Mouse (Mus musculus): Measurements from ENCODE around the gene Frmd5. TPM values are rescaled to one million over a fixed set of nuclear protein-coding genes. Genes with fewer than 3 reads are reported as not detected.

The Frmd5 gene
- polyA plus RNA-seq, 1 experiment: 0.44 TPM

GRCm38 (mm10) chr2:121705756-121706155 is 101.1 kb downstream of the Frmd5 start:
- Histone ChIP-seq H3K79me2 (ENCODE audit: control insufficient read depth, insufficient read depth) (no peaks in the 10 kb centered on the region), H3K4me3 (no peak overlapping the region), H3ac (ENCODE audit: control insufficient read depth, insufficient read length) (no peak overlapping the region), H3K27me3 (ENCODE audit: control insufficient read depth, insufficient read depth, insufficient read length) (no peaks in the 10 kb centered on the region), H3K4me2 (ENCODE audit: low read depth) (no peak overlapping the region), H3K36me3 (ENCODE audit: control insufficient read depth, insufficient read depth) (no peaks in the 10 kb centered on the region)
- TF ChIP-seq E2F4 (IDR thresholded peaks at IDR 0.05; ENCODE audit: insufficient read depth) (no peak), CEBPB (IDR thresholded peaks at IDR 0.05; ENCODE audit: insufficient read depth, poor library complexity, severe bottlenecking) (no peak), TCF12 (IDR thresholded peaks at IDR 0.05; ENCODE audit: insufficient read depth, poor library complexity, severe bottlenecking) (no peak), MYOG (IDR thresholded peaks at IDR 0.05; ENCODE audit: control insufficient read depth in 1 of 3, insufficient read depth in 1 of 3, insufficient read length in 2 of 3, low read depth in 2 of 3) (peak in 1 of 3 experiments; percentile 6), REST (IDR thresholded peaks at IDR 0.05; ENCODE audit: insufficient read depth, insufficient read length) (no peak), TCF3 (IDR thresholded peaks at IDR 0.05; ENCODE audit: insufficient read length, low read depth) (no peak), POLR2A (IDR thresholded peaks at IDR 0.05; ENCODE audit: insufficient read length, low read depth) (no peak), MYOD1 (IDR thresholded peaks at IDR 0.05; ENCODE audit: control insufficient read depth in 1 of 3, insufficient read length in 2 of 3, low read depth in 2 of 3) (peak; percentile 28 to 58 (median 42)), USF1 (IDR thresholded peaks at IDR 0.05; ENCODE audit: low read depth) (no peak), SRF (IDR thresholded peaks at IDR 0.05; ENCODE audit: control insufficient read depth, insufficient read length, low read depth) (no peak), MAX (IDR thresholded peaks at IDR 0.05; ENCODE audit: low read depth) (no peak), POLR2AphosphoS2 (IDR thresholded peaks at IDR 0.05; ENCODE audit: insufficient read length, low read depth) (no peak)

- Histone ChIP-seq H3K36me3 (ENCODE audit: control insufficient read depth, insufficient read depth) (no peaks in the 10 kb centered on the region), H3ac (ENCODE audit: control insufficient read depth, insufficient read length) (no peak overlapping the region), H3K4me2 (ENCODE audit: low read depth) (no peak overlapping the region), H3K27me3 (ENCODE audit: control insufficient read depth, insufficient read depth, insufficient read length) (no peaks in the 10 kb centered on the region), H3K4me3 (no peak overlapping the region), H3K79me2 (ENCODE audit: control insufficient read depth, insufficient read depth) (no peaks in the 10 kb centered on the region)
- TF ChIP-seq E2F4 (IDR thresholded peaks at IDR 0.05; ENCODE audit: insufficient read depth) (no peak), MYOG (IDR thresholded peaks at IDR 0.05; ENCODE audit: control insufficient read depth in 1 of 3, insufficient read depth in 1 of 3, insufficient read length in 2 of 3, low read depth in 2 of 3) (no peak), CEBPB (IDR thresholded peaks at IDR 0.05; ENCODE audit: insufficient read depth, poor library complexity, severe bottlenecking) (no peak), USF1 (IDR thresholded peaks at IDR 0.05; ENCODE audit: low read depth) (no peak), TCF12 (IDR thresholded peaks at IDR 0.05; ENCODE audit: insufficient read depth, poor library complexity, severe bottlenecking) (no peak), REST (IDR thresholded peaks at IDR 0.05; ENCODE audit: insufficient read depth, insufficient read length) (no peak), POLR2A (IDR thresholded peaks at IDR 0.05; ENCODE audit: insufficient read length, low read depth) (no peak), SRF (IDR thresholded peaks at IDR 0.05; ENCODE audit: control insufficient read depth, insufficient read length, low read depth) (no peak), MAX (IDR thresholded peaks at IDR 0.05; ENCODE audit: low read depth) (no peak), TCF3 (IDR thresholded peaks at IDR 0.05; ENCODE audit: insufficient read length, low read depth) (no peak), MYOD1 (IDR thresholded peaks at IDR 0.05; ENCODE audit: control insufficient read depth in 1 of 3, insufficient read length in 2 of 3, low read depth in 2 of 3) (no peak), POLR2AphosphoS2 (IDR thresholded peaks at IDR 0.05; ENCODE audit: insufficient read length, low read depth) (no peak)
These were observed 107.6 kb downstream of the Frmd5 start for GRCm38 (mm10) chr2:121699331-121699730.

GRCm38 (mm10) chr2:121695436-121695835 is 111.5 kb downstream of the Frmd5 start:
- TF ChIP-seq POLR2A (IDR thresholded peaks at IDR 0.05; ENCODE audit: insufficient read length, low read depth) (no peak), E2F4 (IDR thresholded peaks at IDR 0.05; ENCODE audit: insufficient read depth) (no peak), MYOD1 (IDR thresholded peaks at IDR 0.05; ENCODE audit: control insufficient read depth in 1 of 3, insufficient read length in 2 of 3, low read depth in 2 of 3) (no peak), TCF3 (IDR thresholded peaks at IDR 0.05; ENCODE audit: insufficient read length, low read depth) (no peak), POLR2AphosphoS2 (IDR thresholded peaks at IDR 0.05; ENCODE audit: insufficient read length, low read depth) (no peak), MYOG (IDR thresholded peaks at IDR 0.05; ENCODE audit: control insufficient read depth in 1 of 3, insufficient read depth in 1 of 3, insufficient read length in 2 of 3, low read depth in 2 of 3) (no peak), MAX (IDR thresholded peaks at IDR 0.05; ENCODE audit: low read depth) (no peak)
- H3K36me3 ChIP-seq (ENCODE audit: control insufficient read depth, insufficient read depth): no peaks in the 10 kb centered on the region
- no peak overlapping the region for H3ac ChIP-seq (ENCODE audit: control insufficient read depth, insufficient read length)
- H3K27me3 ChIP-seq (ENCODE audit: control insufficient read depth, insufficient read depth, insufficient read length): no peaks in the 10 kb centered on the region
- no peak overlapping the region for H3K4me3 ChIP-seq
- H3K4me2 ChIP-seq (ENCODE audit: low read depth): no peak overlapping the region
- no peaks in the 10 kb centered on the region for H3K79me2 ChIP-seq (ENCODE audit: control insufficient read depth, insufficient read depth)

- Histone ChIP-seq H3K4me3 (no peak overlapping the region), H3K36me3 (ENCODE audit: control insufficient read depth, insufficient read depth) (no peaks in the 10 kb centered on the region), H3ac (ENCODE audit: control insufficient read depth, insufficient read length) (no peak overlapping the region), H3K27me3 (ENCODE audit: control insufficient read depth, insufficient read depth, insufficient read length) (no peaks in the 10 kb centered on the region), H3K4me2 (ENCODE audit: low read depth) (no peak overlapping the region), H3K79me2 (ENCODE audit: control insufficient read depth, insufficient read depth) (no peaks in the 10 kb centered on the region)
- TF ChIP-seq TCF12 (IDR thresholded peaks at IDR 0.05; ENCODE audit: insufficient read depth, poor library complexity, severe bottlenecking): no peak
- no peak for TF ChIP-seq REST (IDR thresholded peaks at IDR 0.05; ENCODE audit: insufficient read depth, insufficient read length)
- no peak for TF ChIP-seq POLR2AphosphoS2 (IDR thresholded peaks at IDR 0.05; ENCODE audit: insufficient read length, low read depth)
- no peak for TF ChIP-seq MYOG (IDR thresholded peaks at IDR 0.05; ENCODE audit: control insufficient read depth in 1 of 3, insufficient read depth in 1 of 3, insufficient read length in 2 of 3, low read depth in 2 of 3)
- no peak for TF ChIP-seq TCF3 (IDR thresholded peaks at IDR 0.05; ENCODE audit: insufficient read length, low read depth)
- TF ChIP-seq E2F4 (IDR thresholded peaks at IDR 0.05; ENCODE audit: insufficient read depth): no peak
- no peak for TF ChIP-seq POLR2A (IDR thresholded peaks at IDR 0.05; ENCODE audit: insufficient read length, low read depth)
- no peak for TF ChIP-seq MYOD1 (IDR thresholded peaks at IDR 0.05; ENCODE audit: control insufficient read depth in 1 of 3, insufficient read length in 2 of 3, low read depth in 2 of 3)
- TF ChIP-seq CEBPB (IDR thresholded peaks at IDR 0.05; ENCODE audit: insufficient read depth, poor library complexity, severe bottlenecking): no peak
- TF ChIP-seq USF1 (IDR thresholded peaks at IDR 0.05; ENCODE audit: low read depth): no peak
- no peak for TF ChIP-seq MAX (IDR thresholded peaks at IDR 0.05; ENCODE audit: low read depth)
- TF ChIP-seq SRF (IDR thresholded peaks at IDR 0.05; ENCODE audit: control insufficient read depth, insufficient read length, low read depth): no peak
These were observed 118.8 kb downstream of the Frmd5 start for GRCm38 (mm10) chr2:121688107-121688506.
